Mouse (Mus musculus) 3T3-L1 (cell line): Measurements from ENCODE around the gene Inca1.

Experiments used
- DNase-seq: peaks from one replicate; pipeline ENCODE4 v3.0.0-alpha.2; 2015; ENCODE audit warnings: low read depth, low spot score

Gene Inca1

GRCm38 (mm10) chr11:70653345-70654197, 46.4 kb downstream of the Inca1 start:
- DNase-seq = peak; percentile 66

GRCm38 (mm10) chr11:70652884-70653344, 47.0 kb downstream of the Inca1 start:
- no peak for DNase-seq

DNA sequence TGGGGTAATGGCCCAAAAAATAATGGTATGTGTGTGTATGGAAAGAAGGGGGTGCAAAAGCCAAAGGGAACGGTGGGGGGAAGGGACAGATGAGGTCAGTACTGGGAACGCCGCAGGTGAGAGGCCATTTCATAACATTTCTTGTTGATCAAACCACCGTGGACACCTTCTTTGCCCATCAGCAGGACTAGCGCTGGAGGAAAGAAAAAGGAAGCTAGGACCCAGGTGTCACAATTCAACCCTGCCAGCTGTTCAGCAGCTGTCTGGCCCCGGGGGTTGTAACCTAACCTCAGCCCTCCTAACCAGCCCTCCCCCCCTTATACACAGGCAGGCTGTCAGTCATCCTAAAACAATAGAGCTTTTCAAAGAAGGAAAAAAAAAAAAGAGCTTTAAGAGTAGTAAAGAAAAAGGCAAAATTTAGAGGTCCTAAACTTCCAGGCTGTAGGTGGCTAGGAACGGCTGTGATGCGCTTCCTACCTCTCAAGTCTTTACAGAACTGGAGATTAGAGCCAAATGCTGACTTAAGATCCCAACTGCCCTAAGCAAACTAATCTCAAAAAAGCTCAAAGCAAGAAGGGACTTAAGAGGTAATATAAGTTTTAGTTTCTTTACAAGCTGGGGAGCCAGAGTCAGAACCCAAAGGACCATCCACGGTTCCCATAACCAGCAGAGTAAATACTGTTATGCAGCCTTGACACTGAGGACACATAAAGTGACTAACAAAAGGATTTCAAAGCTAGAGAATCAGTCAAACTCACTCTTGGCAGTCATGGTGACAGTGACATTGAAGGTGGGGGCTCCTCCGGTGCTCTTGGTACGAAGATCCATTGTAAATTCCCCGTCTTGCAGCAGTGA, 47.7 kb downstream of the Inca1 start:
- peak; percentile 72 for DNase-seq

GRCm38 (mm10) chr11:70651391-70651790, 48.6 kb downstream of the Inca1 start:
- DNase-seq = peak; percentile 90

DNA sequence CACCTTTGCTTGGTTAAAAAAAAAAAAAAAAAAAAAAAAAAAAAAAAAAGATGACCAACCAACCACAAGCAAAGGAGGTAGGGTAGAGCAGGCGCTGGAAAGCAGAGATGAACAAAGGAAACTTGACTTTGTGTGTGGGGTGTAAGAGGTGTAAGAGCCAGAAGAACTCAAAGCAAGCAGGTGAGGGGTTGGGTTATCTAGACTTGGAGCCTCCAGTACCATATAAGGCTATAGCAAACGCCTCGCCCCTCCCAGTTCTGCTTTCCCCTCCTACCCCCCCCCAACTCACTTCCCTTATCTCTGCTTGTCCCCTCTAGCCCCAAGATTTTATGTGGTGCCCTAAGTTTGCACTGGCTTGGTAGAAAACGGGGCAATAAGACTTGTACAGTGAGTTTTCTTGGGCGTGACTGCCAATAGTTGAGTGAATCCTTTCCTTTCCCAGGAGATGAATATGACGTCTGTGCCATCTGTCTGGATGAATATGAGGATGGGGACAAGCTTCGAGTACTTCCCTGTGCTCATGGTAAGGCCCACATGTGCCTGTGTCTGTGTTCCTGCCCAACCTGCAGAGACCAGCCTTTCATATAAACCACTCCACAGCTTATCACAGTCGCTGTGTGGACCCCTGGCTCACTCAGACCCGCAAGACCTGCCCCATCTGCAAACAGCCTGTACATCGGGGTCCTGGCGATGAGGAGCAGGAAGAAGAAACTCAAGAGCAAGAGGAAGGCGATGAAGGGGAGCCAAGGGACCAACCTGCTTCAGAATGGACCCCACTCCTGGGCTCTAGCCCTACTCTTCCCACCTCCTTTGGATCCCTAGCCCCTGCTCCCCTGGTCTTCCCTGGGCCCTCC, 49.4 kb downstream of the Inca1 start:
- peak; percentile 29 for DNase-seq

GRCm38 (mm10) chr11:70649185-70649734, 50.7 kb downstream of the Inca1 start:
- DNase-seq = no peak

GRCm38 (mm10) chr11:70648512-70648911, 51.4 kb downstream of the Inca1 start:
- peak; percentile 31 for DNase-seq

DNA sequence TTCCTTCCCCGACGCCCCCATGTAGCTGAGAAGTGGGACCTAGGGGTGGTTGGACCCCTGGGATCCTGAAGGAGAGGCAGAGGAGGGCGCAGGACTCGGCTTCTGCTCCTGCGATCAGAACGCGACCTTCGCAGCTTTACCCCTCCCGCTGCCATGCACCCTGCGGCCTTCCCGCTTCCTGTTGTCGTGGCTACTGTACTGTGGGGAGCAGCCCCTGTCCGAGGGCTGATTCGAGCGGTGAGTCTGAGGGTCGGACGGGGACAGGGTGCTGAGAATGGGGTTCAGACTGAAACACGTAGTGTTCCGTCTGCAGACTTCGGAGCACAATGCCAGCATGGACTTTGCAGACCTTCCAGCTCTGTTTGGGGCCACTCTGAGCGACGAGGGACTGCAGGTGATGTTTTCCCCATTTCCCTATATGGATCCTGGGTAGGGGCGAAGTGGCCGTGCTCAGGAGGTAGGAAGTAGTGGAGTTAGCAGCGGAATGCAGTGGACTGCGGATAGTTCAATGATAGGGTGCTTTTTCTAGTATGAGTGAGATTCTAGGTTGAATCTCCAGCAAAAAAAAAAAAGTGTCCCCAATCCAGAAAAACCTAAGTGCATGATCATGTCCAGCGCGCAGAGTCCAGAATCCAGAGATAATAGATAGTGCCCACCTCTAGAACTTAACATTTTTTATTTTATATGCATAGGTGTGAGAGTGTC, 52.1 kb downstream of the Inca1 start:
- DNase-seq = peak; percentile 51

- DNase-seq = peak; percentile 99
Observed at GRCm38 (mm10) chr11:70646691-70647650, 53.0 kb downstream of the Inca1 start, which contains the start of the genes Rnf167 and Slc25a11. Rnf167 (plus strand) TSS chr11:70647235. Slc25a11 (minus strand) TSS chr11:70647479.

GRCm38 (mm10) chr11:70646259-70646555, 53.7 kb downstream of the Inca1 start:
- peak; percentile 43 for DNase-seq

- DNase-seq = no peak
Observed at GRCm38 (mm10) chr11:70645461-70646258, 54.3 kb downstream of the Inca1 start.

DNA sequence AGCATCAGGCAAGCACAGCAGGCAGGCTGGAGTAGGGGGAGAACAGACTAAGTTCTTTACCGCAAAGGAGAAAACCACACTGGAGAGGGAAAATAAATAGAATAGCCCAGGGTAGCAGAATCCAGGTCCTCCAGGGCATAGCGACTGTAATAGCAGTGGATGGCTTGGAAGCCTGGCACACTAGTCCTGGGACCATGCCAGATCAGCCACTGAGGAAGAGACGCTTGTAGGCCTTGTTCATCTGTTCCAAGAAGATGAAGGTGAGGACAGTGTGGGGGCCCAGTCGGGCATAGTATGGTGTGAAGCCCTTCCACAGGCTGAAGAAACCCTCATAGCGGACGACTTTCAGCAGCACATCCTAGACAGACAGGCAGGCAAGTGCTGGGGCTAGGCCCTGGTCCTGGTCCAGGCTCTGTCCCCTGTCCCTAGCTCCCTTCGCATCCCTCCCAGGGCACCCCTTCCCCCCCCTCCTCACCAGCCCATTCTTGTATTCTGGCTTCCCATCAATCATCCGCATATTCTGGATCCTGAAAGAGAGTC, 55.3 kb downstream of the Inca1 start:
- DNase-seq = no peak

DNA sequence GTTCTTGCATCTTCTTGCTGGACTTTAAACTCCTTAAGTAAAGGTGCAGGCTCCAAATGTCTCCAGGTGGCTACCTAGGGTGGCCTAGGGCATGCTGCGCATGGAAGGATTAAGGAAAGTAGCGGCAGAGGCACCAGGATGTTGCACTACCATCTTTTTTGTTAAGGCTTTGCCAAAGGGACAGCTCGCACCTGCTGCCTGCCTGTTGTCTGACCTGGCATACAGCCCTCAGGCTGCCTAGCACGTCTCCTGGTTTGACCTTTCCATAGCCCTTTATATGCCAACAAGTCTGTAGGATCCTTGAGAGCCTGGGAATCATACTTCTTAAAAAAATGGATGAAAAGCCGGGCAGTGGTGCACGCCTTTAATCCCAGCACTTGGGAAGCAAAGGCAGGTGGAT, 56.9 kb downstream of the Inca1 start:
- no peak for DNase-seq

DNA sequence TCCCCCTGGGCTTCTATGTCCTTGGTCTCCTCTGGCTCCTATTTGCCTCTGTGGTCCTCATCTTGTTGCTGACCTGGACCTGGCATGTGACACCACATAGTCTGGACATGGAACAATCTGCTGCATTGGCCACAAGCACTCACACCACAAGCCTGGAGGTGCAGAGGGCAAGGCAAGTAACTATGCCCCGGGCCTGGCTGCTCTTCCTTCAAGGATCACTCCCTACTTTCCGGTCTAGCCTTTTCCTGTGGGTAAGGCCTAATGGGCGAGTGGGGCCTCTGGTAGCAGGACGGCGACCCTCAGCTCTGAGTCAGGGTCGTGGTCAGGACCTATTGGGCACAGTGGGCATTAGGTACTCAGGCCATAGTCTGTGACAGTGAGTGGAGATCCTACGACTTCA, 58.7 kb downstream of the Inca1 start:
- no peak for DNase-seq

GRCm38 (mm10) chr11:70639976-70640375, 60.0 kb downstream of the Inca1 start:
- DNase-seq = no peak

- DNase-seq = no peak
Observed at GRCm38 (mm10) chr11:70638714-70639278, 61.2 kb downstream of the Inca1 start, which contains the start of gene Gp1ba. Gp1ba (plus strand) TSS chr11:70639122.
